Mouse (Mus musculus): ENCODE results near the gene Anks1. TPM values are rescaled to one million over a fixed set of nuclear protein-coding genes. Genes with fewer than 3 reads are reported as not detected.

The Anks1 gene
- polyA plus RNA-seq, 1 experiment from 2014 or later = 6.7 TPM

- Histone ChIP-seq H3K27ac (no peak overlapping the region), H3K36me3 (no peaks in the 10 kb centered on the region), H3K27me3 (replicated peaks) (peaks cover 26% of the 10 kb centered on the region), H3K4me3 (peak overlapping the region; percentile 64), H3K4me1 (peaks cover 26% of the 10 kb centered on the region), H3K9me3 (replicated peaks) (no peaks in the 10 kb centered on the region), H3K4me2 (peak overlapping the region; percentile 98), H3K9ac (peak overlapping the region; percentile 67)
- under 1% methylated on average over 25 of the region's 25 CpGs for WGBS (ENCODE audit: insufficient replicate concordance)
- ATAC-seq = peak; percentile 48; the same call in 1 of the 2 replicates
Measured at GRCm38 (mm10) chr17:28079618-28080017, 170.5 kb downstream of the Anks1 start.

- peak within 1 kb of the TSS; percentile 98 for H3K4me2 ChIP-seq
- peak; percentile 57 for ATAC-seq
- H3K9me3 ChIP-seq (replicated peaks) = no peaks in the 10 kb centered on the region
- no peak within 1 kb of the TSS for H3K27ac ChIP-seq
- peaks cover 32% of the 10 kb centered on the region for H3K4me1 ChIP-seq
- peaks cover 26% of the 10 kb centered on the region for H3K27me3 ChIP-seq (replicated peaks)
- no peaks in the 10 kb centered on the region for H3K36me3 ChIP-seq
- H3K4me3 ChIP-seq = peak within 1 kb of the TSS; percentile 64
- 3% methylated on average over 48 of the region's 57 CpGs for WGBS (ENCODE audit: insufficient replicate concordance)
- peak within 1 kb of the TSS; percentile 67 for H3K9ac ChIP-seq
Measured at GRCm38 (mm10) chr17:28080045-28080816, 171.1 kb downstream of the Anks1 start, which contains the start of gene Tcp11. TSS of gene Tcp11 (minus strand) at chr17:28080639.

GRCm38 (mm10) chr17:28080817-28081165 is 171.7 kb downstream of the Anks1 start:
- H3K9me3 ChIP-seq (replicated peaks) = no peaks in the 10 kb centered on the region
- 0 out of 2 replicates have a peak, but pooled peaks have one; percentile 4 for ATAC-seq
- H3K9ac ChIP-seq = no peak overlapping the region
- H3K4me1 ChIP-seq = peaks cover 37% of the 10 kb centered on the region
- 20% methylated on average over 9 of the region's 9 CpGs for WGBS (ENCODE audit: insufficient replicate concordance)
- H3K4me3 ChIP-seq = peak overlapping the region; percentile 64
- no peaks in the 10 kb centered on the region for H3K36me3 ChIP-seq
- H3K27me3 ChIP-seq (replicated peaks) = peaks cover 26% of the 10 kb centered on the region
- peak overlapping the region; percentile 98 for H3K4me2 ChIP-seq
- H3K27ac ChIP-seq = no peak overlapping the region

- Histone ChIP-seq H3K27ac (no peak overlapping the region), H3K4me1 (peaks cover 38% of the 10 kb centered on the region), H3K9ac (no peak overlapping the region), H3K9me3 (replicated peaks) (no peaks in the 10 kb centered on the region), H3K27me3 (replicated peaks) (peaks cover 26% of the 10 kb centered on the region), H3K4me2 (no peak overlapping the region), H3K36me3 (no peaks in the 10 kb centered on the region), H3K4me3 (no peak overlapping the region)
- WGBS (ENCODE audit: insufficient replicate concordance) = 43% methylated on average over 9 of the region's 9 CpGs
- ATAC-seq = no peak
Measured at GRCm38 (mm10) chr17:28081385-28081784, 172.3 kb downstream of the Anks1 start.

- peaks cover 38% of the 10 kb centered on the region for H3K4me1 ChIP-seq
- ATAC-seq = no peak
- WGBS (ENCODE audit: insufficient replicate concordance) = 75% methylated on average over 7 of the region's 7 CpGs
Measured at GRCm38 (mm10) chr17:28081856-28082255, 172.8 kb downstream of the Anks1 start.

GRCm38 (mm10) chr17:28082863-28083262 is 173.8 kb downstream of the Anks1 start:
- H3K36me3 ChIP-seq = no peaks in the 10 kb centered on the region
- H3K4me1 ChIP-seq = peaks cover 38% of the 10 kb centered on the region
- peaks cover 25% of the 10 kb centered on the region for H3K27me3 ChIP-seq (replicated peaks)
- no peaks in the 10 kb centered on the region for H3K9me3 ChIP-seq (replicated peaks)
- H3K4me2 ChIP-seq = no peak overlapping the region
- H3K9ac ChIP-seq = no peak overlapping the region
- no peak overlapping the region for H3K4me3 ChIP-seq
- WGBS (ENCODE audit: insufficient replicate concordance) = 43% methylated on average over 13 of the region's 13 CpGs
- ATAC-seq = no peak
- H3K27ac ChIP-seq = no peak overlapping the region

More at GRCm38 (mm10) chr17:28081856-28082255, 172.8 kb downstream of the Anks1 start:
- Histone ChIP-seq H3K4me2 (no peak overlapping the region), H3K36me3 (no peaks in the 10 kb centered on the region), H3K9ac (no peak overlapping the region), H3K27ac (no peak overlapping the region), H3K27me3 (replicated peaks) (peaks cover 26% of the 10 kb centered on the region), H3K9me3 (replicated peaks) (no peaks in the 10 kb centered on the region), H3K4me3 (no peak overlapping the region)

GRCm38 (mm10) chr17:28084395-28084905 is 175.3 kb downstream of the Anks1 start:
- Histone ChIP-seq H3K4me2 (peak overlapping the region; percentile 60), H3K9ac (no peak overlapping the region), H3K27ac (0 out of 2 replicates have a peak overlapping the region, but pooled peaks have one; percentile 48), H3K36me3 (no peaks in the 10 kb centered on the region), H3K9me3 (replicated peaks) (no peaks in the 10 kb centered on the region), H3K4me1 (peaks cover 40% of the 10 kb centered on the region), H3K4me3 (no peak overlapping the region), H3K27me3 (replicated peaks) (peaks cover 16% of the 10 kb centered on the region)
- 33% methylated on average over 22 of the region's 22 CpGs for WGBS (ENCODE audit: insufficient replicate concordance)
- ATAC-seq = no peak

- Histone ChIP-seq H3K4me1 (peaks cover 35% of the 10 kb centered on the region), H3K27me3 (replicated peaks) (peaks cover 11% of the 10 kb centered on the region), H3K27ac (peak overlapping the region; percentile 22; the same call in 1 of the 2 replicates), H3K9me3 (replicated peaks) (no peaks in the 10 kb centered on the region), H3K9ac (peak overlapping the region; percentile 59), H3K4me3 (no peak overlapping the region), H3K36me3 (no peaks in the 10 kb centered on the region), H3K4me2 (peak overlapping the region; percentile 60)
- ATAC-seq = peak; percentile 76
- 2% methylated on average over 16 of the region's 16 CpGs for WGBS (ENCODE audit: insufficient replicate concordance)
Measured at GRCm38 (mm10) chr17:28084964-28085363, 175.9 kb downstream of the Anks1 start.

- H3K4me1 ChIP-seq = peaks cover 26% of the 10 kb centered on the region
- no peak overlapping the region for H3K4me2 ChIP-seq
- no peaks in the 10 kb centered on the region for H3K36me3 ChIP-seq
- no peaks in the 10 kb centered on the region for H3K9me3 ChIP-seq (replicated peaks)
- H3K27me3 ChIP-seq (replicated peaks) = no peaks in the 10 kb centered on the region
- no peak for ATAC-seq
- H3K9ac ChIP-seq = no peak overlapping the region
- no peak overlapping the region for H3K27ac ChIP-seq
- 51% methylated on average over 5 of the region's 5 CpGs for WGBS (ENCODE audit: insufficient replicate concordance)
- H3K4me3 ChIP-seq = no peak overlapping the region
Measured at GRCm38 (mm10) chr17:28087430-28087829, 178.3 kb downstream of the Anks1 start.

GRCm38 (mm10) chr17:28088718-28089117 is 179.6 kb downstream of the Anks1 start:
- 88% methylated on average over 6 of the region's 6 CpGs for WGBS (ENCODE audit: insufficient replicate concordance)
- H3K4me1 ChIP-seq = peaks cover 19% of the 10 kb centered on the region
- no peak overlapping the region for H3K4me2 ChIP-seq
- peaks cover under 1% of the 10 kb centered on the region; the same call in 1 of the 2 replicates for H3K9me3 ChIP-seq (replicated peaks)
- H3K36me3 ChIP-seq = no peaks in the 10 kb centered on the region
- no peak overlapping the region for H3K9ac ChIP-seq
- ATAC-seq = no peak
- H3K27me3 ChIP-seq (replicated peaks) = no peaks in the 10 kb centered on the region
- no peak overlapping the region for H3K4me3 ChIP-seq
- H3K27ac ChIP-seq = no peak overlapping the region

- Histone ChIP-seq H3K27me3 (replicated peaks) (no peaks in the 10 kb centered on the region), H3K4me1 (peaks cover 3% of the 10 kb centered on the region; the same call in 1 of the 2 replicates), H3K4me3 (no peak overlapping the region), H3K9me3 (replicated peaks) (peaks cover 4% of the 10 kb centered on the region; the same call in 1 of the 2 replicates), H3K4me2 (no peak overlapping the region), H3K27ac (no peak overlapping the region), H3K36me3 (no peaks in the 10 kb centered on the region), H3K9ac (no peak overlapping the region)
- ATAC-seq = no peak
- WGBS (ENCODE audit: insufficient replicate concordance) = 67% methylated on average over 2 of the region's 2 CpGs
Measured at GRCm38 (mm10) chr17:28092297-28092696, 183.2 kb downstream of the Anks1 start.

GRCm38 (mm10) chr17:28093837-28094236 is 184.7 kb downstream of the Anks1 start:
- H3K4me3 ChIP-seq = no peak overlapping the region
- H3K9me3 ChIP-seq (replicated peaks) = peaks cover 4% of the 10 kb centered on the region; the same call in 1 of the 2 replicates
- H3K4me2 ChIP-seq = no peak overlapping the region
- ATAC-seq = no peak
- H3K27me3 ChIP-seq (replicated peaks) = no peaks in the 10 kb centered on the region
- H3K27ac ChIP-seq = no peak overlapping the region
- H3K4me1 ChIP-seq = no peaks in the 10 kb centered on the region
- no peak overlapping the region for H3K9ac ChIP-seq
- 60% methylated on average over 3 of the region's 3 CpGs for WGBS (ENCODE audit: insufficient replicate concordance)
- H3K36me3 ChIP-seq = no peaks in the 10 kb centered on the region
